Mouse (Mus musculus) ES-E14 (cell line): ENCODE results near the gene Kif23. TPM values are rescaled to one million over a fixed set of nuclear protein-coding genes. Genes with fewer than 3 reads are reported as not detected.

Experiments
- DNase-seq: peaks from one replicate; pipeline ENCODE4 v3.0.0-alpha.2; 2013; ENCODE audit warnings: low read depth, low spot score
- H3K27ac ChIP-seq: 2 replicates; pipeline ENCODE4 v1.5.1; 2012; ENCODE audit warnings: low read depth, mild to moderate bottlenecking, low read length, moderate library complexity, mixed read lengths; ENCODE audit not compliant: poor library complexity, insufficient read depth, severe bottlenecking
- H3K36me3 ChIP-seq: 2 replicates; pipeline ENCODE4 v1.6.1; 2012; ENCODE audit warnings: mild to moderate bottlenecking, low read length, moderate library complexity, mixed read lengths; ENCODE audit not compliant: control insufficient read depth, poor library complexity, insufficient read depth, severe bottlenecking
- H3K4me1 ChIP-seq, 2 experiments: fragments of 150-350 bp in 1 of 2; sonication (generic) in 1 of 2; 2 replicates each; pipeline ENCODE4 v1.6.1; 2012; ENCODE audit warnings: low read length in 2 of 2, mild to moderate bottlenecking in 1 of 2, mixed read lengths in 1 of 2; ENCODE audit not compliant: control insufficient read depth in 2 of 2, insufficient read depth in 2 of 2, poor library complexity in 1 of 2
- H3K4me3 ChIP-seq, 2 experiments: fragments of 150-350 bp in 1 of 2; sonication (generic) in 1 of 2; 2 replicates each; pipeline ENCODE4 v1.5.1; 2012; ENCODE audit warnings: low read length in 2 of 2, low read depth in 1 of 2, mild to moderate bottlenecking in 1 of 2, mixed read lengths in 1 of 2; ENCODE audit not compliant: insufficient read depth in 1 of 2, poor library complexity in 1 of 2, severe bottlenecking in 1 of 2
- H3K9ac ChIP-seq: 2 replicates; pipeline ENCODE4 v1.6.1; 2012; ENCODE audit warnings: low read depth, mild to moderate bottlenecking, low read length, mixed read lengths; ENCODE audit not compliant: poor library complexity, insufficient read depth, severe bottlenecking
- H3K9me3 ChIP-seq: fragments of 150-350 bp; sonication (generic); 2 replicates; pipeline ENCODE4 v1.6.1; 2012; ENCODE audit warnings: low read depth, mild to moderate bottlenecking, low read length; ENCODE audit not compliant: control insufficient read depth, insufficient read depth
- CHD2 ChIP-seq: IDR thresholded peaks from 2 replicates; pipeline ENCODE4 v1.6.1; 2014; ENCODE audit warnings: mild to moderate bottlenecking, low read depth, low read length, inconsistent platforms
- HCFC1 ChIP-seq: IDR thresholded peaks from 2 replicates; pipeline ENCODE4 v1.6.1; 2012; ENCODE audit warnings: low read length, inconsistent platforms, borderline replicate concordance; ENCODE audit not compliant: insufficient read depth
- MAFK ChIP-seq: IDR thresholded peaks from 2 replicates; pipeline ENCODE4 v1.6.1; 2014; ENCODE audit warnings: mild to moderate bottlenecking, low read depth, low read length, inconsistent platforms; ENCODE audit not compliant: insufficient read depth
- ZC3H11A ChIP-seq: IDR thresholded peaks from 2 replicates; pipeline ENCODE4 v1.6.1; 2012; ENCODE audit warnings: low read depth, mild to moderate bottlenecking, inconsistent platforms, low read length, borderline replicate concordance
- ZNF384 ChIP-seq: IDR thresholded peaks from 2 replicates; pipeline ENCODE4 v1.6.1; 2012; ENCODE audit warnings: low read depth, low read length, inconsistent platforms
- in situ Hi-C, 2 experiments: fragments of 600-800 bp; cut with MboI; formaldehyde crosslinking; loops; one replicate each; pipeline ENCODE4 v1.15.1; 2025; ENCODE audit warnings: low sequenced_read_pairs in 2 of 2, inconsistent platforms in 1 of 2; ENCODE audit not compliant: unreplicated experiment in 2 of 2
- total RNA-seq: library from RNA; depleted of rRNA; stranded (reverse); fragments of 300-350 nt; gene quantifications from 2 replicates; pipeline ENCODE4 v1.2.3, GENCODE M21; 2012

Kif23 gene
- total RNA-seq, 1 experiment: 87.1 TPM

- DNase-seq: peak; percentile 79
- Histone ChIP-seq H3K4me3 (no peak overlapping the region), H3K36me3 (peaks cover 23% of the 10 kb centered on the region), H3K9me3 (no peaks in the 10 kb centered on the region), H3K27ac (no peak overlapping the region), H3K9ac (no peak overlapping the region), H3K4me1 (no peaks in the 10 kb centered on the region)
- no peak for TF ChIP-seq ZNF384
- no peak for TF ChIP-seq MAFK
- TF ChIP-seq CHD2: no peak
- TF ChIP-seq HCFC1: no peak
- in situ Hi-C loops: no loop called here
These were observed 35.9 kb downstream of the Kif23 start for GRCm38 (mm10) chr9:61910526-61911256.

- H3K4me3 ChIP-seq: no peak overlapping the region
- no peaks in the 10 kb centered on the region for H3K4me1 ChIP-seq
- H3K9ac ChIP-seq: no peak overlapping the region
- H3K9me3 ChIP-seq: no peaks in the 10 kb centered on the region
- no peak for DNase-seq
- in situ Hi-C loops: no loop called here
- H3K36me3 ChIP-seq: peaks cover 23% of the 10 kb centered on the region
- H3K27ac ChIP-seq: no peak overlapping the region
- TF ChIP-seq HCFC1: no peak
- TF ChIP-seq MAFK: no peak
- TF ChIP-seq ZC3H11A: no peak
- no peak; the same call in 1 of the 2 replicates for TF ChIP-seq CHD2
- no peak for TF ChIP-seq ZNF384
These were observed 36.9 kb downstream of the Kif23 start for GRCm38 (mm10) chr9:61909633-61910032.

- in situ Hi-C loops: no loop called here
- Histone ChIP-seq H3K4me1 (no peaks in the 10 kb centered on the region), H3K4me3 (no peak overlapping the region), H3K9ac (no peak overlapping the region), H3K9me3 (no peaks in the 10 kb centered on the region), H3K27ac (no peak overlapping the region), H3K36me3 (peaks cover 22% of the 10 kb centered on the region)
- TF ChIP-seq ZNF384 (no peak), HCFC1 (no peak), ZC3H11A (no peak), MAFK (no peak), CHD2 (no peak)
- DNase-seq: no peak
These were observed 37.7 kb downstream of the Kif23 start for GRCm38 (mm10) chr9:61908832-61909407.

GRCm38 (mm10) chr9:61908341-61908740 is 38.2 kb downstream of the Kif23 start:
- H3K4me3 ChIP-seq: no peak overlapping the region
- no peaks in the 10 kb centered on the region for H3K9me3 ChIP-seq
- TF ChIP-seq ZNF384 (no peak), MAFK (no peak), CHD2 (no peak), HCFC1 (no peak), ZC3H11A (no peak)
- no peak overlapping the region for H3K9ac ChIP-seq
- no peak for DNase-seq
- no peak overlapping the region for H3K27ac ChIP-seq
- H3K4me1 ChIP-seq: no peaks in the 10 kb centered on the region
- in situ Hi-C loops: no loop called here
- H3K36me3 ChIP-seq: peaks cover 17% of the 10 kb centered on the region
